Mouse (Mus musculus): ENCODE measurements around the gene Gm9945. TPM values are rescaled to one million over a fixed set of nuclear protein-coding genes. Genes with fewer than 3 reads are reported as not detected.

Gene Gm9945
- polyA plus RNA-seq, 1 experiment from 2014 or later: not detected

- Histone ChIP-seq H3K4me1 (replicated peaks; ENCODE audit: control insufficient read depth, insufficient read depth, low read length) (no peaks in the 10 kb centered on the region), H3K36me3 (ENCODE audit: control insufficient read depth, insufficient read depth, low read length) (no peaks in the 10 kb centered on the region), H3K9ac (ENCODE audit: low read length) (no peak overlapping the region), H3K4me3 (ENCODE audit: low read depth, low read length) (no peak overlapping the region), H3K27me3 (replicated peaks; ENCODE audit: control insufficient read depth, insufficient read depth, low read length) (no peaks in the 10 kb centered on the region), H3K4me2 (ENCODE audit: low read length) (no peak overlapping the region), H3K9me3 (ENCODE audit: control insufficient read depth, low read length) (no peaks in the 10 kb centered on the region), H3K27ac (ENCODE audit: low read depth) (no peak overlapping the region)
- ATAC-seq (replicated peaks; ENCODE audit: low FRiP score, low TSS enrichment, low read depth): no peak
- no peak for DNase-seq (ENCODE audit: low spot score)
- WGBS: 83% methylated on average over 9 of the region's 9 CpGs
Observed at GRCm38 (mm10) chr11:53507098-53507805, 27.3 kb downstream of the Gm9945 start.

DNA sequence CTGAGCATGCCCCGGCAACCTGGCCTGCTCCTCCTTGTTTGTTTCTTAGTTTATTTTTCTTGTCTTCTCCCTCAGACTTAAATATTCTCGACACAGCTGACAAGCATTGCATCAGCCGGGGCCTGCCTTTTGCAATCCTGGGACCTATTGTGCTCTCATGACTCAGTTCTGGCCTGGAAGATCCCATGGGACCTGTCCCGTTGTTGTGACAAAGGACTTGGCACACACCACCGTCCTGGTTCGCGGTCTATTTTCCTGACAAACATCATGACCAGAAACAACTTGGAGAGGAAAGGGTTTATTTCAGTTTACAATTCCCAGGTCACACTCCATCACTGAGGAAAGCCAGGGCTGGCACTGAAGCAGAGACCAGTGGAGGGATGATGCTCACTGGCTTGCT lies 28.2 kb downstream of the Gm9945 start:
- no peak for DNase-seq (ENCODE audit: low spot score)
- H3K4me2 ChIP-seq (ENCODE audit: low read length): no peak overlapping the region
- no peaks in the 10 kb centered on the region for H3K27me3 ChIP-seq (replicated peaks; ENCODE audit: control insufficient read depth, insufficient read depth, low read length)
- H3K4me3 ChIP-seq (ENCODE audit: low read depth, low read length): no peak overlapping the region
- H3K36me3 ChIP-seq (ENCODE audit: control insufficient read depth, insufficient read depth, low read length): no peaks in the 10 kb centered on the region
- no peaks in the 10 kb centered on the region for H3K9me3 ChIP-seq (ENCODE audit: control insufficient read depth, low read length)
- WGBS: 74% methylated on average over 7 of the region's 7 CpGs
- H3K9ac ChIP-seq (ENCODE audit: low read length): no peak overlapping the region
- ATAC-seq (replicated peaks; ENCODE audit: low FRiP score, low TSS enrichment, low read depth): no peak
- H3K27ac ChIP-seq (ENCODE audit: low read depth): no peak overlapping the region
- H3K4me1 ChIP-seq (replicated peaks; ENCODE audit: control insufficient read depth, insufficient read depth, low read length): no peaks in the 10 kb centered on the region

GRCm38 (mm10) chr11:53508591-53508990 lies 28.6 kb downstream of the Gm9945 start:
- no peak for ATAC-seq (replicated peaks; ENCODE audit: low FRiP score, low TSS enrichment, low read depth)
- H3K27me3 ChIP-seq (replicated peaks; ENCODE audit: control insufficient read depth, insufficient read depth, low read length): no peaks in the 10 kb centered on the region
- H3K9me3 ChIP-seq (ENCODE audit: control insufficient read depth, low read length): no peaks in the 10 kb centered on the region
- no peak overlapping the region for H3K4me2 ChIP-seq (ENCODE audit: low read length)
- no peaks in the 10 kb centered on the region for H3K36me3 ChIP-seq (ENCODE audit: control insufficient read depth, insufficient read depth, low read length)
- H3K4me3 ChIP-seq (ENCODE audit: low read depth, low read length): no peak overlapping the region
- H3K27ac ChIP-seq (ENCODE audit: low read depth): no peak overlapping the region
- WGBS: 44% methylated on average over 3 of the region's 3 CpGs
- DNase-seq (ENCODE audit: low spot score): no peak
- no peaks in the 10 kb centered on the region for H3K4me1 ChIP-seq (replicated peaks; ENCODE audit: control insufficient read depth, insufficient read depth, low read length)
- no peak overlapping the region for H3K9ac ChIP-seq (ENCODE audit: low read length)

DNA sequence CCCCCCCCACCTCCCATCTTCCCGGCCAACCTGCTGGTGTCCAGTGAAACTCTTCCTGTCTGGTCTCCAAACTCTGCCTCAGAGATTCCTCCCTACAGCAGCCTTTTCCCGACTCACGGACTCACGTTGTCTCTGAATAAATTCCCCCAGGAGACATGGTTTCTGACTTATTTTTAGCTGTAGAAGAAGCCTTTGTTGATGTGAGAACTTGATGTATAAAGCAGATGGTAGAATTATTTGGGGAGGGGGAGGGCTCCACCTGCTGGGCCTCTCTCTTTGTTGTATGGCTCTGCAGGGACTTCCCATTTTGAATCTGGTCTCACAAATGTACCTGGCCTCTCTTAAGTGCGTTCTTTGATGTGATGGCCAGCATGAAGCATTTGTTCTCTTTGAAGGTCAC lies 30.4 kb downstream of the Gm9945 start:
- Histone ChIP-seq H3K27me3 (replicated peaks; ENCODE audit: control insufficient read depth, insufficient read depth, low read length) (no peaks in the 10 kb centered on the region), H3K27ac (ENCODE audit: low read depth) (no peak overlapping the region), H3K4me2 (ENCODE audit: low read length) (no peak overlapping the region), H3K9ac (ENCODE audit: low read length) (no peak overlapping the region), H3K4me3 (ENCODE audit: low read depth, low read length) (no peak overlapping the region), H3K36me3 (ENCODE audit: control insufficient read depth, insufficient read depth, low read length) (no peaks in the 10 kb centered on the region), H3K4me1 (replicated peaks; ENCODE audit: control insufficient read depth, insufficient read depth, low read length) (no peaks in the 10 kb centered on the region), H3K9me3 (ENCODE audit: control insufficient read depth, low read length) (no peaks in the 10 kb centered on the region)
- DNase-seq (ENCODE audit: low spot score) (no peak), ATAC-seq (replicated peaks; ENCODE audit: low FRiP score, low TSS enrichment, low read depth) (no peak)
- WGBS: 46% methylated on average over 5 of the region's 5 CpGs

- H3K4me3 ChIP-seq (ENCODE audit: low read depth, low read length): no peak overlapping the region
- WGBS: 41% methylated on average over 8 of the region's 8 CpGs
- DNase-seq (ENCODE audit: low spot score) (no peak), ATAC-seq (replicated peaks; ENCODE audit: low FRiP score, low TSS enrichment, low read depth) (no peak)
- peaks cover 18% of the 10 kb centered on the region for H3K4me1 ChIP-seq (replicated peaks; ENCODE audit: control insufficient read depth, insufficient read depth, low read length)
- no peak overlapping the region for H3K4me2 ChIP-seq (ENCODE audit: low read length)
- no peak overlapping the region for H3K27ac ChIP-seq (ENCODE audit: low read depth)
- no peak overlapping the region for H3K9ac ChIP-seq (ENCODE audit: low read length)
- H3K36me3 ChIP-seq (ENCODE audit: control insufficient read depth, insufficient read depth, low read length): no peaks in the 10 kb centered on the region
- H3K9me3 ChIP-seq (ENCODE audit: control insufficient read depth, low read length): no peaks in the 10 kb centered on the region
- H3K27me3 ChIP-seq (replicated peaks; ENCODE audit: control insufficient read depth, insufficient read depth, low read length): no peaks in the 10 kb centered on the region
Observed at GRCm38 (mm10) chr11:53516775-53517627, 37.0 kb downstream of the Gm9945 start.

DNA sequence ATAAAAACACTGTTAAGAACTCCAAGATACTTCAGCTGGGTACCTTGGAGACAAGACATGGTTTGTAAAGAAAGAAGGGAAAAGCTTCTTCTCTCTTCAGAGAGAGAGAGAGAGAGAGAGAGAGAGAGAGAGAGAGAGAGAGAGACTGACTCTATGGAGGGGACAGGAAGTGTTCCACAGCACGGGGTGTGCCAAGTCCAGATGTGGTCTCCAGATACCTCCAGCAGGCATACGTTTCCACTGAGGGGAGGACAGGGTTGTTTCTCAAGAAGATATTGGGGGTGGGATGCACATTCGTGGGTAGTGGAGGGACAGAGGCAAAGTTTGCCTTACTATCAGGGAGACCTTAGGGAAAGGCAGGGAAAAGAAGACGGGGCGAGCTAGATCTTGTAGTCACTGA lies 38.8 kb downstream of the Gm9945 start:
- Histone ChIP-seq H3K4me1 (replicated peaks; ENCODE audit: control insufficient read depth, insufficient read depth, low read length) (peaks cover 25% of the 10 kb centered on the region), H3K4me2 (ENCODE audit: low read length) (peak overlapping the region; percentile 75), H3K36me3 (ENCODE audit: control insufficient read depth, insufficient read depth, low read length) (no peaks in the 10 kb centered on the region), H3K4me3 (ENCODE audit: low read depth, low read length) (peak overlapping the region; percentile 72; the same call in 1 of the 2 replicates), H3K9ac (ENCODE audit: low read length) (no peak overlapping the region), H3K9me3 (ENCODE audit: control insufficient read depth, low read length) (no peaks in the 10 kb centered on the region), H3K27me3 (replicated peaks; ENCODE audit: control insufficient read depth, insufficient read depth, low read length) (no peaks in the 10 kb centered on the region), H3K27ac (ENCODE audit: low read depth) (no peak overlapping the region)
- ATAC-seq (replicated peaks; ENCODE audit: low FRiP score, low TSS enrichment, low read depth) (no peak), DNase-seq (ENCODE audit: low spot score) (no peak)
- 50% methylated on average over 5 of the region's 5 CpGs for WGBS

DNA sequence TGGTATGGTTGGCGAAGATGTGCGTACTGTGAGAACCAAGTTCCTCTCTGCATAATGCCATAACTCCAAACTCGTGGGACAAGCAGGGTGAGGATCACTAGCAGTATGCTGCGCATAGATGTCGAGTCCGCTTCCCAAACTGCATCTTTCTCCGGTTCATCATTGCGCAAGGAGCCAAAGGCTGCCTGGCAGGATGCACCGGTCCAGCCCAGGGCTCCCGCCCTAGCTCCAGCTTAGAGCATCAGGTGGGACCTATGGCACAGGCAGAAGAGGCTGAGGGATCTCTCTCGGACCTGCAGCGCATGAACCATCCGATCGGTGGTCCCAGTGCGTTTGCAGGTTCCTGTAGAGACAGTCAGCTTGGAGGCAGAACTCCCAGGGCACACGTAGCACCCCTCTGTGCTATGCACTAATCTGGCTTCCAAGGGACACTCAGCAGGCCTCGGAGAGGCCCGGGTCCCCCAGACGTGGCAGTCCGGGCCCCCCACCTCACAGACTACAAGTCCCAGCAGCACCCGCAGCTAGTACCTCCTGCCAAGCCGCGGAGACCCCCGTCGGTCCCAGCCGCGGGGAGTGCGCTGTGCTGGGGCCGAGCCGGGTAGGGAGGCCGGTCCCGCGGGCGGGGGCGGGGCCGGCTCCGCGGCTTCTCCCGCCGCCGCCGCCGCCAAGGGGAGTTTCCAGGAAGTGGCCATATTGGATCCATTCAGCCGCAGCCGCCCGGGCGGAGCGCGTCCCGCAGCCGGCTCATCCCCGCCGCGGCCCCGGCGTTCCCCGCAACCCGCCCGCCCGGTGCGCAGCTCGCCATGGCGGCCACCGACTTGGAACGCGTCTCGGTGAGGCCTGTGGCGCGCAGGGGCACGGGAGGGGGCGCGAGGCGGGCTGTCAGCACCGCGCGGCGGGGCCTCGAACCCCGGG lies 39.5 kb downstream of the Gm9945 start, which contains the start of gene Sept8:
Gene Sept8 (plus strand): TSS at position 51 of the 915 bp plus-strand sequence.
- H3K27me3 ChIP-seq (replicated peaks; ENCODE audit: control insufficient read depth, insufficient read depth, low read length): no peaks in the 10 kb centered on the region
- no peaks in the 10 kb centered on the region for H3K36me3 ChIP-seq (ENCODE audit: control insufficient read depth, insufficient read depth, low read length)
- H3K27ac ChIP-seq (ENCODE audit: low read depth): peak within 1 kb of the TSS; percentile 64
- peaks cover 30% of the 10 kb centered on the region for H3K4me1 ChIP-seq (replicated peaks; ENCODE audit: control insufficient read depth, insufficient read depth, low read length)
- peak within 1 kb of the TSS; percentile 75 for H3K4me2 ChIP-seq (ENCODE audit: low read length)
- no peaks in the 10 kb centered on the region for H3K9me3 ChIP-seq (ENCODE audit: control insufficient read depth, low read length)
- H3K9ac ChIP-seq (ENCODE audit: low read length): peak within 1 kb of the TSS; percentile 69
- peak; percentile 82 for DNase-seq (ENCODE audit: low spot score)
- peak; percentile 78 for ATAC-seq (replicated peaks; ENCODE audit: low FRiP score, low TSS enrichment, low read depth)
- H3K4me3 ChIP-seq (ENCODE audit: low read depth, low read length): peak within 1 kb of the TSS; percentile 72
- WGBS: 5% methylated on average over 79 of the region's 79 CpGs
